Mouse (Mus musculus) limb, embryonic 14.5 days (tissue): ENCODE results near the gene Slc5a3. TPM values are rescaled to one million over a fixed set of nuclear protein-coding genes. Genes with fewer than 3 reads are reported as not detected.
"Not testable (repeated sequence)": the region's sequence is repeated elsewhere in the genome, so short reads cannot be mapped to it uniquely, and the experiment has no call there.

Experiments used
- ATAC-seq: fragments of 200-750 bp; cut with Nextera tagmentation; 2 replicates; pipeline ENCODE4 v1.8.0; 2017; ENCODE audit warnings: low read depth, moderate number of reproducible peaks, moderate TSS enrichment; ENCODE audit not compliant: low FRiP score
- DNase-seq: peaks from one replicate; pipeline ENCODE4 v3.0.0-alpha.2; 2015; ENCODE audit warnings: low spot score
- H3K27ac ChIP-seq: fragments of 300-500 bp; sonication (generic); replicated peaks from 2 replicates; pipeline ENCODE4 v1.5.1; 2014; ENCODE audit warnings: low read depth, mild to moderate bottlenecking, low read length, moderate library complexity, mixed read lengths
- H3K27me3 ChIP-seq: fragments of 300-500 bp; sonication (generic); 2 replicates; pipeline ENCODE4 v1.6.1; 2014; ENCODE audit warnings: low read length, mixed read lengths; ENCODE audit not compliant: control insufficient read depth, insufficient read depth
- H3K36me3 ChIP-seq: fragments of 300-500 bp; sonication (generic); 2 replicates; pipeline ENCODE4 v1.6.1; 2014; ENCODE audit warnings: mild to moderate bottlenecking, low read length, moderate library complexity, mixed read lengths; ENCODE audit not compliant: control insufficient read depth, insufficient read depth
- H3K4me1 ChIP-seq: fragments of 300-500 bp; sonication (generic); 2 replicates; pipeline ENCODE4 v1.6.1; 2014; ENCODE audit warnings: antibody characterized with exemption, low read length, mixed read lengths; ENCODE audit not compliant: control insufficient read depth, insufficient read depth
- H3K4me2 ChIP-seq: fragments of 300-500 bp; sonication (generic); replicated peaks from 2 replicates; pipeline ENCODE4 v1.6.1; 2014; ENCODE audit warnings: low read depth, mild to moderate bottlenecking, low read length, moderate library complexity; ENCODE audit not compliant: severe bottlenecking
- H3K4me3 ChIP-seq: fragments of 300-500 bp; sonication (generic); replicated peaks from 2 replicates; pipeline ENCODE4 v1.5.1; 2014; ENCODE audit warnings: low read length
- H3K9ac ChIP-seq: fragments of 300-500 bp; sonication (generic); 2 replicates; pipeline ENCODE4 v1.6.1; 2014; ENCODE audit warnings: mild to moderate bottlenecking, low read depth, low read length, moderate library complexity; ENCODE audit not compliant: severe bottlenecking
- H3K9me3 ChIP-seq: fragments of 300-500 bp; sonication (generic); 2 replicates; pipeline ENCODE4 v1.6.1; 2016; ENCODE audit warnings: low read length; ENCODE audit not compliant: control insufficient read depth
- POLR2A ChIP-seq: fragments of 200-500 bp; IDR thresholded peaks from 2 replicates; pipeline ENCODE4 v1.8.0; 2012; ENCODE audit warnings: inconsistent platforms, mild to moderate bottlenecking, moderate library complexity, borderline replicate concordance; ENCODE audit not compliant: insufficient read depth, insufficient read length; ENCODE audit errors: extremely low read depth
- WGBS: fragments of 180-500 bp; shearing (Covaris S2); extraction: QIAGEN DNeasy Blood & Tissue Kit; methylation state at CpG from one replicate; pipeline ENCODE4 v1.1.7; 2014; 5-methylcytosine and 5-hydroxymethylcytosine counted together
- polyA plus RNA-seq, 2 experiments: library from polyadenylated mRNA; depleted of rRNA in 1 of 2; stranded (reverse) in 1 of 2; unstranded in 1 of 2; fragments of >200 nt; fragmentation: Nextera tagmentation in 1 of 2; extraction: Ambion mirVana in 1 of 2; gene quantifications; 2 replicates each; pipeline versions ENCODE4 v1.2.1 to v1.2.3; 2012 to 2014

Gene Slc5a3
- polyA plus RNA-seq, 2 experiments, result 3.5 to 9.3 TPM

DNA sequence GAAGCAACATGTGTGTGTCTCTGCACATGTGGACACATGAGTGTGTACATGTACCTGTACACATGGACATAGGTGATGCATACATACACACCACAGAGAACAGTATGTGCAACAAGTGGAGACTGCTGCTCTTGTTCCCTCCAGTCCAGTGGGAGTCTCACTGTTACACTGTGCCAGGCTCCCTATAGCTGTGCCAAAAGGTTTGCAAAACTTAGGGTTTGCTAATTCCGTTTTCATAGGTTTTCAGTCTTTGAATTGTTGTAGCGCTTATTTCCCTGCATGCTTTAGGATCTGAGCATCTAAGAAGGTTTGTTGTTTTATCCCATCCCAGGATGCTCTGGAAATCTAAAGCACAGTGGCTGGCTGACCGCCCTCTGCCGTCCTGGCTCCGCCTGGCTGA is 33.8 kb downstream of the Slc5a3 start:
- Histone ChIP-seq H3K27ac (no peak overlapping the region), H3K9ac (no peak overlapping the region), H3K36me3 (0 out of 2 replicates have a peak, but pooled peaks cover 3% of the 10 kb centered on the region), H3K9me3 (no peaks in the 10 kb centered on the region), H3K4me2 (no peak overlapping the region), H3K4me3 (no peak overlapping the region), H3K4me1 (peaks cover 6% of the 10 kb centered on the region), H3K27me3 (no peaks in the 10 kb centered on the region)
- ATAC-seq (no peak), DNase-seq (no peak)
- TF ChIP-seq POLR2A, result no peak
- 88% methylated on average over 5 of the region's 5 CpGs for WGBS

DNA sequence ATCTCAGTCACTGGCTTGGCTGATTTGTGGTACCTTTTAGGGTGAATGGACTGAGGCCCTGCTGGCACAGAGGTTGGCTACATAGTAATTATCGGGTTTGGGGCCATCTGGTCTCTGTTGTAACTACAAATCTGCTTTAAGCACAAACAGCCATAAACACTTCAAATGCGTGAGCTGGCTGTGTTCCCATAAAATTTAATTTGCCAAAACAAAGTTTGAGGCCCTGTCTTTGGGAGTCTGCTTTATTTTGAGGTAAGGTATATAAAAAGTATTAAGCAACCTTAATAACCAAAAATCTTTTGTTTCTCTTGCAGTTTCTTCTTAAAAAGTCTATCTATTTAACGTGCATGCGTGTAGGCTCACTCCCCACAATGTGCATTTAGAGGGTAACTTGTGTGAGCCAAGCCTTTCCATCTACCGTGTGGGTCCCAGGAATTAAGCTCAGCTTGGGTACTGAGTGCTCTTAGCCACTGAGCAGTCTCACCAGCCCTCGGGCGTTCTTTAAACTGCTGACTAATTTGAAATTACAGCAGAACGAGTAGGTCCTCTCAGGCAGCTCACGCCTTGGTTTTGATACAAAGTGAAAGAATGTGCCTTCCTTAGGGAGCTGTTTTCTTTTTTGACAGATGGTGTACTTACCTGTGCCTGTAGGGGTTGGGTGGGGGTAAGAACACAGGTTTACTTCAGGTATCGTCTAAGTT is 40.4 kb downstream of the Slc5a3 start:
- Histone ChIP-seq H3K27me3 (no peaks in the 10 kb centered on the region), H3K4me3 (no peak overlapping the region), H3K4me2 (no peak overlapping the region), H3K4me1 (peaks cover 18% of the 10 kb centered on the region), H3K27ac (no peak overlapping the region), H3K9ac (no peak overlapping the region), H3K36me3 (peaks cover 20% of the 10 kb centered on the region), H3K9me3 (no peaks in the 10 kb centered on the region)
- no peak for TF ChIP-seq POLR2A
- no peak for DNase-seq
- WGBS, result 17% methylated on average over 10 of the region's 10 CpGs
- no peak; the same call in 1 of the 2 replicates for ATAC-seq

DNA sequence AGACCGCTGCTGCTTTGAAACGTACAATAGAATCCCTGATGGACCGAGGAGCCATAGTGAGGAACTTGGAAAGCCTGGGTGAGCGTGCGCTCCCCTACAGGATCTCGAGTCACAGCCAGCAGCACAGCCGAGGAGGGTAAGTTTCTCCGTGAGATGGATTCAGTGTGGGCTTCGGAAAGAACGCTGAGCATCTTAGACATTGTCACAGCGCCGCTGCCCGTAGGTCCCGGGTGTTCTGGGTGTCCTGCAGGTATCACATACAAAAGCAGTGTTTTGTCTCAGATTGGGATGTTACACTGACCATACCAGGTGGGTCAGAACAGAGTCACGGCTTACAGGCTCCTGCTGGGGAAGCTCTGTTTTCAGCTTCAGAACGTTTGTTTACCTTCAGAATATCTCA is 41.5 kb downstream of the Slc5a3 start:
- H3K27me3 ChIP-seq, result no peaks in the 10 kb centered on the region
- 75% methylated on average over 16 of the region's 16 CpGs for WGBS
- ATAC-seq (no peak), DNase-seq (no peak)
- H3K4me1 ChIP-seq, result peaks cover 18% of the 10 kb centered on the region
- H3K4me3 ChIP-seq, result no peak overlapping the region
- no peaks in the 10 kb centered on the region for H3K9me3 ChIP-seq
- peaks cover 20% of the 10 kb centered on the region for H3K36me3 ChIP-seq
- no peak overlapping the region for H3K4me2 ChIP-seq
- no peak overlapping the region for H3K27ac ChIP-seq
- TF ChIP-seq POLR2A, result no peak
- H3K9ac ChIP-seq, result no peak overlapping the region

DNA sequence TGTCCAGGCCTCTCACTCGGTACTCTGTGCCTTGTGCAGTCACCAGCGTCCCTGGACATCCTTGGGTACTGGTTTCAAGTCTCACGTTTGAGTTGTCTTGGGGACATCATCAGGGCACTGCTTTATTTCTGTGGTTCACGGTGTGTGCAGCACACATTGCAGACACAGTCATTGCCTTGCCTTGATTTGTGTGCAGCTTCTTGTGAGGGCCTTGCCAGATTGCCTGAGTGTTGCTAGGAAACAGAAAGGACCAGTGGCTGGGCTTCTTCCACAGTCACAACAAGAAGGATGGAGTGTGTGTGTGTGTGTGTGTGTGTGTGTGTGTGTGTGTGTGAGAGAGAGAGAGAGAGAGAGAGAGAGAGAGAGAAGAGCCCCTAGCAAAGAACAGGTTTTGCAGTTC is 42.0 kb downstream of the Slc5a3 start:
- no peak for ATAC-seq
- Histone ChIP-seq H3K4me1 (peaks cover 18% of the 10 kb centered on the region), H3K9ac (no peak overlapping the region), H3K27me3 (no peaks in the 10 kb centered on the region), H3K9me3 (no peaks in the 10 kb centered on the region), H3K36me3 (peaks cover 20% of the 10 kb centered on the region), H3K4me2 (no peak overlapping the region), H3K4me3 (no peak overlapping the region), H3K27ac (no peak overlapping the region)
- DNase-seq, result no peak
- TF ChIP-seq POLR2A, result no peak
- 62% methylated on average over 4 of the region's 4 CpGs for WGBS

DNA sequence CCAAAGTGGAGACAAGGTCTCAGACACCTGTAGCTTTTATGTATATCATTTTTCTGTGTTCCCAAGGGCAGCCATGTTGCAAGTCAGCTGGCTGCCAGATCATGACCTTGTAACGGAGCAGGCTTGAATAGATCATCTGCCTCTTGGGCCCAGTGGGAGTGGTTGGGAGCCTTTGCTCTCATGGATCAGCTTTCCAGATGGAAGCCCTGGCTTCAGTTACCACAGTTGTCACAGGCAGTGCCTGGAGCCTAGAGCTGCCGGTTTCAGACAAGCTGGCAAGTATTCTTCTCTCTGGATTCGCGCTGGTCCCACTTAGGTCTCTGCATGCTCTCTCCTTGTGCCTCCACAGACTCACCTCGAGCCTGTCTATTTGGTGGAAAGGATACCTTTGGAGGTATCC is 44.0 kb downstream of the Slc5a3 start:
- H3K36me3 ChIP-seq, result peaks cover 24% of the 10 kb centered on the region
- H3K4me1 ChIP-seq, result peaks cover 18% of the 10 kb centered on the region
- H3K9me3 ChIP-seq, result no peaks in the 10 kb centered on the region
- no peak for ATAC-seq
- no peak overlapping the region for H3K9ac ChIP-seq
- no peak overlapping the region for H3K4me2 ChIP-seq
- TF ChIP-seq POLR2A, result no peak
- 79% methylated on average over 5 of the region's 5 CpGs for WGBS
- no peak for DNase-seq
- no peaks in the 10 kb centered on the region for H3K27me3 ChIP-seq
- no peak overlapping the region for H3K4me3 ChIP-seq
- H3K27ac ChIP-seq, result no peak overlapping the region

DNA sequence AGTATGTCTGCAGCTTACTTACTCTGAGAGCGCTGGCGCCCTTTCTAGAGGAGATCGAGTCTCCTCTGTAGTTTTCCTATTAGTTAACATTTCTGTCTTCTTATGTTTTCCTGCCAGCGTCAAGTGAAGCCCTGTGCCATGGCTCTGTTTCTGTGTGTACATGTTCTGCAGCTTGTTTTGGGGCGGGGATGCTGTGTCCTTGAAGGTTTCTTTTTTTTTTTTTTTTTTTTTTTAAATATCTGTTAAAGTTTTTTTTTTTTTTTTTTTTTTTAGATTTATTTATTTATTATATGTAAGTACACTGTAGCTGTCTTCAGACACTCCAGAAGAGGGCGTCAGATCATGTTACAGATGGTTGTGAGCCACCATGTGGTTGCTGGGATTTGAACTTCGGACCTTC is 44.8 kb downstream of the Slc5a3 start:
- WGBS, result 98% methylated on average over 6 of the region's 7 CpGs

More for the DNA sequence above, 44.8 kb downstream of the Slc5a3 start:
- ATAC-seq, H3K27me3 ChIP-seq, H3K9ac ChIP-seq, H3K4me2 ChIP-seq, DNase-seq, H3K27ac ChIP-seq, H3K4me3 ChIP-seq, H3K9me3 ChIP-seq: not testable (repeated sequence)
- Histone ChIP-seq H3K4me1 (peaks cover 14% of the 10 kb centered on the region), H3K36me3 (peaks cover 23% of the 10 kb centered on the region)
